Mouse (Mus musculus) midbrain, embryonic 13.5 days (tissue): ENCODE data around the gene Slc22a17. TPM values are rescaled to one million over a fixed set of nuclear protein-coding genes. Genes with fewer than 3 reads are reported as not detected.

Source experiments
- ATAC-seq: fragments of 200-750 bp; cut with Nextera tagmentation; 2 replicates; pipeline ENCODE4 v1.8.0; 2017; ENCODE audit warnings: mild to moderate bottlenecking, moderate TSS enrichment, moderate library complexity
- H3K27ac ChIP-seq: fragments of 300-500 bp; sonication (generic); 2 replicates; pipeline ENCODE4 v1.5.1; 2015; ENCODE audit warnings: inconsistent platforms, mild to moderate bottlenecking, moderate library complexity
- H3K27me3 ChIP-seq: fragments of 300-500 bp; sonication (generic); 2 replicates; pipeline ENCODE4 v1.6.1; 2015; ENCODE audit warnings: mild to moderate bottlenecking, inconsistent platforms
- H3K36me3 ChIP-seq: fragments of 300-500 bp; sonication (generic); 2 replicates; pipeline ENCODE4 v1.6.1; 2015; ENCODE audit warnings: mild to moderate bottlenecking, inconsistent platforms
- H3K4me1 ChIP-seq: fragments of 300-500 bp; sonication (generic); replicated peaks from 2 replicates; pipeline ENCODE4 v1.6.1; 2015; ENCODE audit warnings: inconsistent platforms
- H3K4me2 ChIP-seq: fragments of 300-500 bp; sonication (generic); replicated peaks from 2 replicates; pipeline ENCODE4 v1.6.1; 2015; ENCODE audit warnings: moderate library complexity, mild to moderate bottlenecking, inconsistent platforms
- H3K4me3 ChIP-seq: fragments of 300-500 bp; sonication (generic); replicated peaks from 2 replicates; pipeline ENCODE4 v1.5.1; 2015; ENCODE audit warnings: mild to moderate bottlenecking, inconsistent platforms
- H3K9ac ChIP-seq: fragments of 300-500 bp; sonication (generic); replicated peaks from 2 replicates; pipeline ENCODE4 v1.6.1; 2015; ENCODE audit warnings: mild to moderate bottlenecking, inconsistent platforms
- H3K9me3 ChIP-seq: fragments of 300-500 bp; sonication (generic); 2 replicates; pipeline ENCODE4 v1.6.1; 2016; ENCODE audit warnings: mild to moderate bottlenecking, inconsistent platforms
- whole genome bisulfite sequencing: fragments of 180-500 bp; shearing (Covaris S2); methylation state at CpG from one replicate; pipeline ENCODE4 v1.1.7; 2015; 5-methylcytosine and 5-hydroxymethylcytosine counted together
- microRNA counts: library from miRNA; unstranded; fragments of <30 nt; microRNA quantifications from one replicate; lab custom pipeline; 2016
- microRNA-seq: library from miRNA; unstranded; fragments of <30 nt; microRNA quantifications from one replicate; pipeline ENCODE4, GENCODE M21; 2016
- polyA plus RNA-seq: library from polyadenylated mRNA; unstranded; fragments of >200 nt; fragmentation: Nextera tagmentation; extraction: Ambion mirVana; gene quantifications from 2 replicates; pipeline ENCODE4 v1.2.1, GENCODE M21; 2015

Slc22a17 gene
- polyA plus RNA-seq, 1 experiment from 2014 or later, result 158 TPM

- peak overlapping the region; percentile 74 for H3K4me2 ChIP-seq
- H3K9me3 ChIP-seq, result no peaks in the 10 kb centered on the region
- H3K27ac ChIP-seq, result peak overlapping the region; percentile 72
- H3K36me3 ChIP-seq, result no peaks in the 10 kb centered on the region
- peak overlapping the region; percentile 62 for H3K4me3 ChIP-seq
- no peaks in the 10 kb centered on the region for H3K27me3 ChIP-seq
- H3K4me1 ChIP-seq, result peaks cover 11% of the 10 kb centered on the region
- 17% methylated on average over 21 of the region's 21 CpGs for WGBS
- H3K9ac ChIP-seq, result peak overlapping the region; percentile 69
- peak; percentile 12 for ATAC-seq
Observed at GRCm38 (mm10) chr14:54864313-54865036, 48.5 kb downstream of the Slc22a17 start.

GRCm38 (mm10) chr14:54863501-54864312, 49.2 kb downstream of the Slc22a17 start:
- H3K4me1 ChIP-seq, result peaks cover 11% of the 10 kb centered on the region
- H3K27me3 ChIP-seq, result no peaks in the 10 kb centered on the region
- no peaks in the 10 kb centered on the region for H3K9me3 ChIP-seq
- H3K27ac ChIP-seq, result peak overlapping the region; percentile 72
- peak overlapping the region; percentile 62 for H3K4me3 ChIP-seq
- peak overlapping the region; percentile 74 for H3K4me2 ChIP-seq
- WGBS, result under 1% methylated on average over 45 of the region's 56 CpGs
- H3K9ac ChIP-seq, result peak overlapping the region; percentile 79
- H3K36me3 ChIP-seq, result no peaks in the 10 kb centered on the region
- peak; percentile 100 for ATAC-seq

GRCm38 (mm10) chr14:54860511-54860910, 52.4 kb downstream of the Slc22a17 start:
- ATAC-seq, result no peak
- H3K9ac ChIP-seq, result no peak overlapping the region
- 39% methylated on average over 2 of the region's 2 CpGs for WGBS

GRCm38 (mm10) chr14:54857891-54858290, 55.0 kb downstream of the Slc22a17 start:
- H3K4me2 ChIP-seq, result no peak overlapping the region
- WGBS, result 92% methylated on average over 9 of the region's 9 CpGs
- no peaks in the 10 kb centered on the region for H3K9me3 ChIP-seq
- peaks cover under 1% of the 10 kb centered on the region; the same call in 1 of the 2 replicates for H3K4me1 ChIP-seq
- no peaks in the 10 kb centered on the region for H3K27me3 ChIP-seq
- no peak overlapping the region for H3K27ac ChIP-seq
- no peak overlapping the region for H3K4me3 ChIP-seq
- H3K36me3 ChIP-seq, result peaks cover 33% of the 10 kb centered on the region
- H3K9ac ChIP-seq, result no peak overlapping the region
- no peak for ATAC-seq

More at GRCm38 (mm10) chr14:54860511-54860910, 52.4 kb downstream of the Slc22a17 start:
- Histone ChIP-seq H3K27ac (no peak overlapping the region), H3K27me3 (no peaks in the 10 kb centered on the region), H3K4me1 (peaks cover 11% of the 10 kb centered on the region), H3K4me2 (no peak overlapping the region), H3K36me3 (peaks cover 22% of the 10 kb centered on the region), H3K4me3 (no peak overlapping the region), H3K9me3 (no peaks in the 10 kb centered on the region)

- whole genome bisulfite sequencing, result 92% methylated on average over 7 of the region's 7 CpGs
- Histone ChIP-seq H3K4me3 (no peak overlapping the region), H3K4me1 (no peaks in the 10 kb centered on the region), H3K27me3 (no peaks in the 10 kb centered on the region), H3K36me3 (peaks cover 33% of the 10 kb centered on the region), H3K27ac (no peak overlapping the region), H3K4me2 (no peak overlapping the region), H3K9me3 (no peaks in the 10 kb centered on the region), H3K9ac (no peak overlapping the region)
- ATAC-seq, result no peak
Observed at GRCm38 (mm10) chr14:54856703-54857102, 56.2 kb downstream of the Slc22a17 start.

MicroRNAs encoded within 50 kb of the gene (microRNA counts, 519-probe panel; counts per million panel counts)
- 3,277 counts per million, percentile 67 among the panel's probes with 10 or more counts for microRNA mmu-miR-208a (lab: Ali Mortazavi, UCI)

Small RNA genes lying within 50 kb of the gene (microRNA-seq; reads per million reads assigned to microRNA genes)
- gene Mir208a, result 4.7 reads per million, percentile 19 among the genes with 10 or more reads in this experiment

Other genes with a start within 250 kb of the Slc22a17 start
- 75.4 and 76.6 TPM in 2 replicates for gene 1700123O20Rik, start 226.9 kb downstream of the Slc22a17 start, polyA plus RNA-seq
- gene Acin1, start 226.2 kb downstream of the Slc22a17 start, polyA plus RNA-seq, result 185 and 187 TPM in 2 replicates
- 0.27 and 0.32 TPM in 2 replicates for gene Gm29776, start 214.3 kb downstream of the Slc22a17 start, polyA plus RNA-seq
- gene Cebpe, start 201.0 kb downstream of the Slc22a17 start, polyA plus RNA-seq, result not detected in 2 replicates
- gene Slc7a8, start 131.2 kb downstream of the Slc22a17 start, polyA plus RNA-seq, result 4.6 and 4.9 TPM in 2 replicates
- not detected in 2 replicates for gene Rnf212b, start 99.0 kb downstream of the Slc22a17 start, polyA plus RNA-seq
- gene Homez, start 42.2 kb downstream of the Slc22a17 start, polyA plus RNA-seq, result 11.7 and 13.5 TPM in 2 replicates
- gene Ppp1r3e, start 35.6 kb downstream of the Slc22a17 start, polyA plus RNA-seq, result 0.98 and 2.2 TPM in 2 replicates
- gene Bcl2l2, start 29.8 kb downstream of the Slc22a17 start, polyA plus RNA-seq, result 4.4 and 4.9 TPM in 2 replicates
- gene Gm20521, start 29.7 kb downstream of the Slc22a17 start, polyA plus RNA-seq, result 0.18 TPM in 1 of 2 replicates, not detected in the other
- 178 and 203 TPM in 2 replicates for gene Pabpn1, start 20.6 kb downstream of the Slc22a17 start, polyA plus RNA-seq
- 18.0 and 21.6 TPM in 2 replicates for gene Efs, start 13.0 kb upstream of the Slc22a17 start, polyA plus RNA-seq
- gene Il25, start 19.6 kb upstream of the Slc22a17 start, polyA plus RNA-seq, result 0.15 and 0.19 TPM in 2 replicates
- 1.9 and 2.0 TPM in 2 replicates for gene Cmtm5, start 23.1 kb upstream of the Slc22a17 start, polyA plus RNA-seq
- 0.75 and 1.3 TPM in 2 replicates for gene Myh6, start 53.8 kb upstream of the Slc22a17 start, polyA plus RNA-seq
- not detected in 2 replicates for gene Gm17428, start 63.8 kb upstream of the Slc22a17 start, polyA plus RNA-seq
- 4.6 and 5.3 TPM in 2 replicates for gene Myh7, start 81.5 kb upstream of the Slc22a17 start, polyA plus RNA-seq
- 60.4 and 62.7 TPM in 2 replicates for gene Ngdn, start 102.3 kb upstream of the Slc22a17 start, polyA plus RNA-seq
- 35.5 and 39.9 TPM in 2 replicates for gene Zfhx2, start 179.2 kb upstream of the Slc22a17 start, polyA plus RNA-seq
- gene Thtpa, start 181.7 kb upstream of the Slc22a17 start, polyA plus RNA-seq, result 32.1 and 35.0 TPM in 2 replicates
- gene Ap1g2, start 193.5 kb upstream of the Slc22a17 start, polyA plus RNA-seq, result 7.9 and 8.2 TPM in 2 replicates
- 18.2 and 19.9 TPM in 2 replicates for gene Jph4, start 203.8 kb upstream of the Slc22a17 start, polyA plus RNA-seq